8 mouse cellular contexts compared by ENCODE assay signal in the genomic region with DNA sequence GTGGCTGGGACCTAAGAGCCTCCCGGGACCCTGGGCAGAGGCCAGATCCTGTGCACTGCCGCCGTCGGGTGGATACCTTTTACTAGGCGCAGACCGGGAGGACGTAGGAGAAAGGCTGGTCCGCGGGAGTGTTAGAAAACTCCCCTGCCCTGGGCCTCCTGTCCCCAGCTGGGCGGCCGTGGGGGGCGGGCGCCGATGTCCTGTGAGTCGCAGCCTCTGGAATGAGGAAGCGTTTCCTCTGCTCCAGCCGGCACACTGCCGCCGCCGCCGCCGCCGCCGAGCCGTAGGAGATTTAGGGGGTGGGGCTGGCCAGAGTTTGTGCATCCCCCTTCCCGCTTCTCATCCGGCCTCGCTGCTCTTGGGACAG. TPM values are rescaled to one million over a fixed set of nuclear protein-coding genes. Genes with fewer than 3 reads are reported as not detected.
DNase-seq lines count a peak whose midpoint lies in the region; ATAC-seq lines count a peak whose summit lies in the region.

No protein-coding gene starts in this region.

- under 1% methylated on average over 28 of the region's 28 CpGs for WGBS in embryonic facial prominence, embryonic 15.5 days
- WGBS in heart, embryonic 12.5 days: under 1% methylated on average over 28 of the region's 28 CpGs
- WGBS in kidney, embryonic 14.5 days: 0% methylated on average over 28 of the region's 28 CpGs
- WGBS in lung, embryonic 16.5 days: under 1% methylated on average over 28 of the region's 28 CpGs

- H3K9me3 ChIP-seq in embryonic facial prominence, embryonic 15.5 days (replicated peaks): no peaks in the 10 kb centered on the region
- H3K9me3 ChIP-seq in heart, embryonic 12.5 days (replicated peaks): no peaks in the 10 kb centered on the region
- no peaks in the 10 kb centered on the region for H3K9me3 ChIP-seq in kidney, embryonic 14.5 days (ENCODE audit: control insufficient read depth, low read length)
- H3K9me3 ChIP-seq in lung, embryonic 16.5 days (ENCODE audit: control insufficient read depth, low read length): no peaks in the 10 kb centered on the region

- H3K9ac ChIP-seq in embryonic facial prominence, embryonic 15.5 days: peak overlapping the region; percentile 50
- peak overlapping the region; percentile 87 for H3K9ac ChIP-seq in heart, embryonic 12.5 days
- peak overlapping the region; percentile 92 for H3K9ac ChIP-seq in kidney, embryonic 14.5 days (ENCODE audit: low read depth, low read length)
- H3K9ac ChIP-seq in lung, embryonic 16.5 days (ENCODE audit: low read length): peak overlapping the region; percentile 88

- peak overlapping the region; percentile 90 for H3K27ac ChIP-seq in embryonic facial prominence, embryonic 15.5 days (replicated peaks)
- H3K27ac ChIP-seq in heart, embryonic 12.5 days (ENCODE audit: poor library complexity, severe bottlenecking): peak overlapping the region; percentile 97
- peak overlapping the region; percentile 95 for H3K27ac ChIP-seq in kidney, embryonic 14.5 days (ENCODE audit: low read depth, low read length)
- H3K27ac ChIP-seq in lung, embryonic 16.5 days (ENCODE audit: low read length): peak overlapping the region; percentile 99

- peak overlapping the region; percentile 98 for H3K4me3 ChIP-seq in embryonic facial prominence, embryonic 15.5 days (replicated peaks)
- peak overlapping the region; percentile 95 for H3K4me3 ChIP-seq in heart, embryonic 12.5 days
- H3K4me3 ChIP-seq in kidney, embryonic 14.5 days (ENCODE audit: low read length): peak overlapping the region; percentile 98
- peak overlapping the region; percentile 83 for H3K4me3 ChIP-seq in lung, embryonic 16.5 days (ENCODE audit: low read length)

- DNase-seq in spleen, postnatal 4 days (ENCODE audit: low spot score in 2 of 2): peak; percentile 56 to 77
- DNase-seq in spleen, adult 12 weeks (ENCODE audit: low spot score): no peak
- DNase-seq in ovary, postnatal 14 days (ENCODE audit: low spot score): peak; percentile 67
- DNase-seq in T-cell, adult 2 months (ENCODE audit: low spot score): no peak

- H3K36me3 ChIP-seq in embryonic facial prominence, embryonic 15.5 days: peaks cover 15% of the 10 kb centered on the region
- peaks cover 32% of the 10 kb centered on the region for H3K36me3 ChIP-seq in heart, embryonic 12.5 days
- peaks cover 19% of the 10 kb centered on the region for H3K36me3 ChIP-seq in kidney, embryonic 14.5 days (ENCODE audit: control insufficient read depth, insufficient read depth, low read length)
- peaks cover 12% of the 10 kb centered on the region; the same call in 1 of the 2 replicates for H3K36me3 ChIP-seq in lung, embryonic 16.5 days (ENCODE audit: control insufficient read depth, insufficient read depth, low read length)

- peak; percentile 81 for ATAC-seq in embryonic facial prominence, embryonic 15.5 days (ENCODE audit: insufficient number of reproducible peaks, low FRiP score, low TSS enrichment, low read depth)
- ATAC-seq in heart, embryonic 12.5 days (ENCODE audit: insufficient number of reproducible peaks, low FRiP score): peak; percentile 84
- peak; percentile 85 for ATAC-seq in kidney, embryonic 14.5 days (ENCODE audit: low FRiP score, low TSS enrichment)
- ATAC-seq in lung, embryonic 16.5 days (ENCODE audit: low read depth): peak; percentile 91

- H3K27me3 ChIP-seq in embryonic facial prominence, embryonic 15.5 days: no peaks in the 10 kb centered on the region
- no peaks in the 10 kb centered on the region for H3K27me3 ChIP-seq in heart, embryonic 12.5 days (replicated peaks)
- no peaks in the 10 kb centered on the region for H3K27me3 ChIP-seq in kidney, embryonic 14.5 days (ENCODE audit: control insufficient read depth, insufficient read depth, low read length)
- H3K27me3 ChIP-seq in lung, embryonic 16.5 days (ENCODE audit: control insufficient read depth, insufficient read depth, low read depth, low read length): no peaks in the 10 kb centered on the region

- peaks cover 28% of the 10 kb centered on the region for H3K4me1 ChIP-seq in embryonic facial prominence, embryonic 15.5 days
- peaks cover 29% of the 10 kb centered on the region for H3K4me1 ChIP-seq in heart, embryonic 12.5 days (replicated peaks)
- peaks cover 24% of the 10 kb centered on the region for H3K4me1 ChIP-seq in kidney, embryonic 14.5 days (ENCODE audit: control insufficient read depth, insufficient read depth, low read length)
- H3K4me1 ChIP-seq in lung, embryonic 16.5 days (replicated peaks; ENCODE audit: control insufficient read depth, insufficient read depth, low read length): peaks cover 27% of the 10 kb centered on the region

- H3K4me2 ChIP-seq in embryonic facial prominence, embryonic 15.5 days (replicated peaks): peak overlapping the region; percentile 56
- H3K4me2 ChIP-seq in heart, embryonic 12.5 days: peak overlapping the region; percentile 95
- peak overlapping the region; percentile 73 for H3K4me2 ChIP-seq in kidney, embryonic 14.5 days (replicated peaks; ENCODE audit: low read depth, low read length)
- H3K4me2 ChIP-seq in lung, embryonic 16.5 days (ENCODE audit: low read depth, low read length): peak overlapping the region; percentile 77

RNA-seq across cellular contexts. Expression of a gene that starts 0.6 kb away (rescaled TPM):
- 210 and 221 TPM in 2 replicates for polyA plus RNA-seq in embryonic facial prominence, embryonic 15.5 days (2015; fragmentation: Nextera tagmentation; extraction: Ambion mirVana)
- polyA plus RNA-seq in heart, embryonic 12.5 days (2016; fragmentation: Nextera tagmentation; extraction: Ambion mirVana): 239 and 249 TPM in 2 replicates
- polyA plus RNA-seq in kidney, embryonic 14.5 days (2014; fragmentation: Nextera tagmentation; extraction: Ambion mirVana): 195 and 209 TPM in 2 replicates
- polyA plus RNA-seq in lung, embryonic 16.5 days (2015; fragmentation: Nextera tagmentation; extraction: Ambion mirVana): 275 and 278 TPM in 2 replicates

RNA-seq across cellular contexts. Expression of a gene that starts 0.7 kb away (rescaled TPM):
- 91.9 and 100 TPM in 2 replicates for polyA plus RNA-seq in embryonic facial prominence, embryonic 15.5 days (2015; fragmentation: Nextera tagmentation; extraction: Ambion mirVana)
- polyA plus RNA-seq in heart, embryonic 12.5 days (2016; fragmentation: Nextera tagmentation; extraction: Ambion mirVana): 97.4 and 101 TPM in 2 replicates
- polyA plus RNA-seq in kidney, embryonic 14.5 days (2014; fragmentation: Nextera tagmentation; extraction: Ambion mirVana): 134 and 156 TPM in 2 replicates
- polyA plus RNA-seq in lung, embryonic 16.5 days (2015; fragmentation: Nextera tagmentation; extraction: Ambion mirVana): 117 and 121 TPM in 2 replicates

RNA-seq across cellular contexts. Expression of a gene that starts 17.3 kb away (rescaled TPM):
- 0.98 and 1.0 TPM in 2 replicates for polyA plus RNA-seq in embryonic facial prominence, embryonic 15.5 days (2015; fragmentation: Nextera tagmentation; extraction: Ambion mirVana)
- 1.8 and 2.2 TPM in 2 replicates for polyA plus RNA-seq in heart, embryonic 12.5 days (2016; fragmentation: Nextera tagmentation; extraction: Ambion mirVana)
- polyA plus RNA-seq in kidney, embryonic 14.5 days (2014; fragmentation: Nextera tagmentation; extraction: Ambion mirVana): 0.34 TPM in 1 of 2 replicates, not detected in the other
- 0.18 and 0.70 TPM in 2 replicates for polyA plus RNA-seq in lung, embryonic 16.5 days (2015; fragmentation: Nextera tagmentation; extraction: Ambion mirVana)

RNA-seq across cellular contexts. Expression of a gene that starts 21.4 kb away (rescaled TPM):
- polyA plus RNA-seq in embryonic facial prominence, embryonic 15.5 days (2015; fragmentation: Nextera tagmentation; extraction: Ambion mirVana): 23.0 and 25.5 TPM in 2 replicates
- polyA plus RNA-seq in heart, embryonic 12.5 days (2016; fragmentation: Nextera tagmentation; extraction: Ambion mirVana): 13.9 and 15.9 TPM in 2 replicates
- polyA plus RNA-seq in kidney, embryonic 14.5 days (2014; fragmentation: Nextera tagmentation; extraction: Ambion mirVana): 15.3 and 19.5 TPM in 2 replicates
- 14.9 and 16.4 TPM in 2 replicates for polyA plus RNA-seq in lung, embryonic 16.5 days (2015; fragmentation: Nextera tagmentation; extraction: Ambion mirVana)

RNA-seq across cellular contexts. Expression of a gene that starts 21.8 kb away (rescaled TPM):
- 2.7 and 2.9 TPM in 2 replicates for polyA plus RNA-seq in embryonic facial prominence, embryonic 15.5 days (2015; fragmentation: Nextera tagmentation; extraction: Ambion mirVana)
- 0.36 and 0.54 TPM in 2 replicates for polyA plus RNA-seq in heart, embryonic 12.5 days (2016; fragmentation: Nextera tagmentation; extraction: Ambion mirVana)
- 0.77 and 1.1 TPM in 2 replicates for polyA plus RNA-seq in kidney, embryonic 14.5 days (2014; fragmentation: Nextera tagmentation; extraction: Ambion mirVana)
- 1.6 and 2.3 TPM in 2 replicates for polyA plus RNA-seq in lung, embryonic 16.5 days (2015; fragmentation: Nextera tagmentation; extraction: Ambion mirVana)

Comparison
In these comparisons a context has a peak if more than half of its experiments do, and no peak if none do; other contexts are left out.
1. DNase-seq: peak in spleen, postnatal 4 days (2 of 2) and ovary, postnatal 14 days (single experiment); none in spleen, adult 12 weeks (single experiment) and T-cell, adult 2 months (single experiment).
2. Peak in every context shown above with its lines, with median percentiles within 50 percentile points of each other: ATAC-seq, H3K27ac ChIP-seq, H3K4me2 ChIP-seq, H3K4me3 ChIP-seq and H3K9ac ChIP-seq.